In the genomic region with DNA sequence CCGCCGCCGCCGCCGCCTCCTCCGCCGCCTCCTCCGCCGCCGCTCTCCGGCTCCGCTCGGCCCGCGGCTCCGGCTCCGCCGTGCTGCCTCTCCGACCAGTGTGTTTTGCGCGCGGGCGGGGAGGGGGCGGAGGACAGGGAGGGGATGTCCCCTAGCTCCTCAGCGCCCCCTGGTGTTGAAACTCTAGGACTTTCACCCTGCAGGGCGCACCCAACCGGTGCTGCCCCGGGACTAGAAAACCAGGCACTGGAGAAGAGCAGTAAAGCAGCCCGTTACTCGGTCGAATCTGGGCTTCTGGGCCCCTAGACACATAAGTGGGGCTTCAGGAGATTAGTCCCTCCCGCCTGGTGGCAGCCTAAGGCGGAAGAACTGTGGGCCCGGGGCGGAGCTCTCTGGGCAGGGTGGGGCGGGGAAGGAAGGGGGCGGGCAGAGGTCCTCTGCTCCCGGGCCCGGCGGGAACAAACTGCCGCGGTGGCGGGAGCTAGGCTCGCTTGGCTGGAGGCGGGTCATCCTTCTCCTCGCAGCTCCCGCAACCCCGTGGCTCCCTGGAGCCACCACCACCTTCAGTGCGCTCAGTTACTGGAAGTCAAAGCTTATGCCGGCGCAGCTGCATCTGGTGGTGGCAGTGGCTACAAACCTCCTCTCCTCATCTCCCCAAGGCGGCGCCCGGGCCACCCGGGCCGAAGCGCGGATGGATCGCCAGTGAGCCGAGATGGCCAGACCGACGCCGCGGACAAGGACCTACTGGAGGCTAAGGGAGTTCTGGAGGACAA, we compare ENCODE assay signal across 8 mouse cellular contexts. TPM values are rescaled to one million over a fixed set of nuclear protein-coding genes. Genes with fewer than 3 reads are reported as not detected.
DNase-seq lines count a peak whose midpoint lies in the region; ATAC-seq and TF ChIP-seq lines count a peak whose summit lies in the region.

A gene (minus strand): TSS at position 45 of the 773 bp plus-strand sequence.

- no peaks in the 10 kb centered on the region for H3K36me3 ChIP-seq in E14TG2a.4 (ENCODE audit: insufficient read depth, low read length)
- no peaks in the 10 kb centered on the region for H3K36me3 ChIP-seq in heart, embryonic 14.5 days (ENCODE audit: control insufficient read depth, insufficient read depth, low read length)
- H3K36me3 ChIP-seq in lung, embryonic 16.5 days (ENCODE audit: control insufficient read depth, insufficient read depth, low read length) = no peaks in the 10 kb centered on the region

- peak within 1 kb of the TSS; percentile 94 for H3K27ac ChIP-seq in bone marrow macrophage, adult 2 months (ENCODE audit: insufficient read depth, low read depth, low read length)
- no peak within 1 kb of the TSS for H3K27ac ChIP-seq in heart, embryonic 14.5 days (replicated peaks in 1 of 2; ENCODE audit: control insufficient read depth in 1 of 2, insufficient read depth in 1 of 2, low read depth in 2 of 2, low read length in 2 of 2)
- peak within 1 kb of the TSS; percentile 71; the same call in 1 of the 2 replicates for H3K27ac ChIP-seq in lung, embryonic 16.5 days (ENCODE audit: low read length)
- H3K27ac ChIP-seq in olfactory bulb, adult 2 months (ENCODE audit: insufficient read depth, low read depth, low read length) = no peak within 1 kb of the TSS

- under 1% methylated on average over 57 of the region's 64 CpGs for WGBS in heart, embryonic 14.5 days
- under 1% methylated on average over 50 of the region's 64 CpGs for WGBS in lung, embryonic 16.5 days
- under 1% methylated on average over 63 of the region's 64 CpGs for WGBS in olfactory bulb, adult 2 months

- peak within 1 kb of the TSS; percentile 91 for H3K4me2 ChIP-seq in heart, embryonic 14.5 days (ENCODE audit: low read length)
- H3K4me2 ChIP-seq in lung, embryonic 16.5 days (ENCODE audit: low read depth, low read length) = peak within 1 kb of the TSS; percentile 98

- no peaks in the 10 kb centered on the region for H3K9me3 ChIP-seq in E14TG2a.4 (ENCODE audit: low read length)
- no peaks in the 10 kb centered on the region for H3K9me3 ChIP-seq in heart, embryonic 14.5 days (ENCODE audit: control insufficient read depth, low read length)
- H3K9me3 ChIP-seq in lung, embryonic 16.5 days (ENCODE audit: control insufficient read depth, low read length) = no peaks in the 10 kb centered on the region

- peak within 1 kb of the TSS; percentile 79 for H3K4me3 ChIP-seq in E14TG2a.4 (replicated peaks; ENCODE audit: low read length)
- H3K4me3 ChIP-seq in bone marrow macrophage, adult 2 months (ENCODE audit: insufficient read depth, low read length) = peak within 1 kb of the TSS; percentile 92
- peak within 1 kb of the TSS; percentile 54 to 59 for H3K4me3 ChIP-seq in heart, embryonic 14.5 days (ENCODE audit: control insufficient read depth in 1 of 2, insufficient read depth in 1 of 2, low read depth in 1 of 2, low read length in 2 of 2)
- peak within 1 kb of the TSS; percentile 66 for H3K4me3 ChIP-seq in lung, embryonic 16.5 days (ENCODE audit: low read length)
- peak within 1 kb of the TSS; percentile 34 for H3K4me3 ChIP-seq in olfactory bulb, adult 2 months (ENCODE audit: insufficient read depth, low read depth, low read length)

- no peak for TF ChIP-seq POLR2A in bone marrow macrophage, adult 2 months (IDR thresholded peaks at IDR 0.05; ENCODE audit: borderline replicate concordance, low read depth, low read length)
- TF ChIP-seq POLR2A in olfactory bulb, adult 2 months (IDR thresholded peaks at IDR 0.05; ENCODE audit: insufficient read depth, low read depth, low read length) = no peak

- H3K4me1 ChIP-seq in E14TG2a.4 (replicated peaks; ENCODE audit: low read depth, low read length) = peaks cover 31% of the 10 kb centered on the region
- H3K4me1 ChIP-seq in bone marrow macrophage, adult 2 months (ENCODE audit: control insufficient read depth, insufficient read depth, low read length) = peaks cover 6% of the 10 kb centered on the region
- peaks cover 6% of the 10 kb centered on the region in 2 experiments; a peak in 3 of 4 replicates for H3K4me1 ChIP-seq in heart, embryonic 14.5 days (ENCODE audit: control insufficient read depth in 2 of 2, insufficient read depth in 2 of 2, low read length in 2 of 2)
- peaks cover 14% of the 10 kb centered on the region for H3K4me1 ChIP-seq in lung, embryonic 16.5 days (replicated peaks; ENCODE audit: control insufficient read depth, insufficient read depth, low read length)
- H3K4me1 ChIP-seq in olfactory bulb, adult 2 months (ENCODE audit: control insufficient read depth, insufficient read depth, low read length) = peaks cover 10% of the 10 kb centered on the region

- ATAC-seq in erythroblast, adult 5-6 weeks (replicated peaks; ENCODE audit: low FRiP score, poor library complexity, severe bottlenecking) = peak; percentile 88
- ATAC-seq in heart, embryonic 14.5 days (ENCODE audit: insufficient number of reproducible peaks, insufficient read depth, low FRiP score, low read depth) = peak; percentile 83
- ATAC-seq in lung, embryonic 16.5 days (ENCODE audit: low read depth) = peak; percentile 94

- DNase-seq in kidney, postnatal 10 days = peak; percentile 95
- peak; percentile 93 for DNase-seq in thymus, postnatal 14 days

- peak; percentile 68 for TF ChIP-seq CTCF in E14TG2a.4 (conservative IDR thresholded peaks at IDR 0.05; ENCODE audit: low read length)
- TF ChIP-seq CTCF in bone marrow macrophage, adult 2 months (IDR thresholded peaks at IDR 0.05; ENCODE audit: low read depth, low read length) = peak; percentile 99
- peak; percentile 85 for TF ChIP-seq CTCF in olfactory bulb, adult 2 months (IDR thresholded peaks at IDR 0.05; ENCODE audit: insufficient read depth, low read depth, low read length)

- H3K27me3 ChIP-seq in E14TG2a.4 (ENCODE audit: insufficient read depth, low read length) = peaks cover 97% of the 10 kb centered on the region
- H3K27me3 ChIP-seq in heart, embryonic 14.5 days (ENCODE audit: control insufficient read depth, insufficient read depth, low read length) = peaks cover 99% of the 10 kb centered on the region
- peaks cover 94% of the 10 kb centered on the region for H3K27me3 ChIP-seq in lung, embryonic 16.5 days (ENCODE audit: control insufficient read depth, insufficient read depth, low read depth, low read length)

- peak within 1 kb of the TSS; percentile 63 for H3K9ac ChIP-seq in heart, embryonic 14.5 days (ENCODE audit: low read length)
- H3K9ac ChIP-seq in lung, embryonic 16.5 days (ENCODE audit: low read length) = peak within 1 kb of the TSS; percentile 69

RNA-seq across cellular contexts. Expression of the gene that starts here (rescaled TPM):
- polyA plus RNA-seq in bone marrow macrophage, adult 2 months (2012; ENCODE audit: insufficient read depth, insufficient read length, missing spikeins) = 0.72 and 0.98 TPM in 2 replicates
- total RNA-seq in erythroblast, adult 5-6 weeks (2015; ENCODE audit: low replicate concordance) = not detected in 2 replicates
- 0.28 TPM in 1 of 2 replicates, not detected in the other for total RNA-seq in erythroblast, adult 5-6 weeks (2017; ENCODE audit: low replicate concordance)
- not detected in 2 replicates for polyA plus RNA-seq in heart, embryonic 14.5 days (2014; fragmentation: Nextera tagmentation; extraction: Ambion mirVana)
- polyA plus RNA-seq in lung, embryonic 16.5 days (2015; fragmentation: Nextera tagmentation; extraction: Ambion mirVana) = 0.08 TPM in 1 of 2 replicates, not detected in the other
- not detected in 2 replicates for polyA plus RNA-seq in olfactory bulb, adult 2 months (2012; ENCODE audit: insufficient read depth, insufficient read length, low replicate concordance, missing spikeins)

Comparison
In these comparisons a context has a peak if more than half of its experiments do, and no peak if none do; other contexts are left out.
1. Peak in ATAC-seq in erythroblast, adult 5-6 weeks; RNA of the gene not detected or under 1 TPM.
2. Peak in ATAC-seq, H3K4me3 ChIP-seq, H3K9ac ChIP-seq and H3K4me2 ChIP-seq in heart, embryonic 14.5 days; RNA of the gene not detected or under 1 TPM.
3. Peak in ATAC-seq, H3K4me3 ChIP-seq, H3K27ac ChIP-seq, H3K9ac ChIP-seq and H3K4me2 ChIP-seq in lung, embryonic 16.5 days; RNA of the gene not detected or under 1 TPM.
4. H3K4me3 ChIP-seq: peak in every context shown above with its lines; median percentile 92 in bone marrow macrophage, adult 2 months; 79 in E14TG2a.4; 66 in lung, embryonic 16.5 days; 56 in heart, embryonic 14.5 days; 34 in olfactory bulb, adult 2 months.